Mouse (Mus musculus) frontal cortex, postnatal 14 days (tissue): ENCODE results near the gene Pnp2.

Experiments used
- DNase-seq, 2 experiments: peaks; one replicate each; pipeline ENCODE4 v3.0.0; 2022; ENCODE audit warnings: low spot score in 2 of 2

Pnp2 gene

GRCm38 (mm10) chr14:51008781-51009180 lies 53.0 kb downstream of the Pnp2 start:
- no peak for DNase-seq

- DNase-seq: no peak
Measured at GRCm38 (mm10) chr14:51009572-51009971, 53.8 kb downstream of the Pnp2 start.
